Mouse (Mus musculus): Measurements from ENCODE around the gene Lgr4. TPM values are rescaled to one million over a fixed set of nuclear protein-coding genes. Genes with fewer than 3 reads are reported as not detected.

The Lgr4 gene
- polyA plus RNA-seq, 1 experiment from 2014 or later: 8.1 TPM

GRCm38 (mm10) chr2:109923945-109924344 lies 6.5 kb downstream of the Lgr4 start:
- no peaks in the 10 kb centered on the region for H3K36me3 ChIP-seq (replicated peaks)
- H3K4me3 ChIP-seq: no peak overlapping the region
- no peak overlapping the region for H3K9ac ChIP-seq
- 77% methylated on average over 3 of the region's 3 CpGs for WGBS
- no peak overlapping the region for H3K27ac ChIP-seq
- H3K27me3 ChIP-seq (replicated peaks): no peaks in the 10 kb centered on the region
- no peaks in the 10 kb centered on the region for H3K9me3 ChIP-seq
- no peak overlapping the region for H3K4me2 ChIP-seq
- ATAC-seq (replicated peaks): no peak
- H3K4me1 ChIP-seq: peaks cover 18% of the 10 kb centered on the region

GRCm38 (mm10) chr2:109926984-109927383 lies 9.5 kb downstream of the Lgr4 start:
- Histone ChIP-seq H3K4me2 (no peak overlapping the region), H3K27ac (no peak overlapping the region), H3K36me3 (replicated peaks) (no peaks in the 10 kb centered on the region), H3K9ac (no peak overlapping the region), H3K4me3 (no peak overlapping the region), H3K4me1 (no peaks in the 10 kb centered on the region), H3K9me3 (no peaks in the 10 kb centered on the region), H3K27me3 (replicated peaks) (no peaks in the 10 kb centered on the region)
- ATAC-seq (replicated peaks): no peak
- WGBS: 93% methylated on average over 4 of the region's 4 CpGs

- no peaks in the 10 kb centered on the region for H3K27me3 ChIP-seq (replicated peaks)
- no peaks in the 10 kb centered on the region; the same call in 1 of the 2 replicates for H3K4me1 ChIP-seq
- no peak overlapping the region for H3K4me3 ChIP-seq
- no peaks in the 10 kb centered on the region for H3K9me3 ChIP-seq
- H3K9ac ChIP-seq: no peak overlapping the region
- H3K36me3 ChIP-seq (replicated peaks): no peaks in the 10 kb centered on the region
- no peak overlapping the region for H3K4me2 ChIP-seq
- ATAC-seq (replicated peaks): no peak
- 93% methylated on average over 7 of the region's 7 CpGs for WGBS
- no peak overlapping the region for H3K27ac ChIP-seq
Observed at GRCm38 (mm10) chr2:109927446-109927845, 10.0 kb downstream of the Lgr4 start.

- no peaks in the 10 kb centered on the region for H3K36me3 ChIP-seq (replicated peaks)
- no peak overlapping the region for H3K4me3 ChIP-seq
- no peak overlapping the region for H3K4me2 ChIP-seq
- ATAC-seq (replicated peaks): no peak
- no peaks in the 10 kb centered on the region for H3K27me3 ChIP-seq (replicated peaks)
- H3K9me3 ChIP-seq: no peaks in the 10 kb centered on the region
- no peak overlapping the region for H3K9ac ChIP-seq
- H3K27ac ChIP-seq: no peak overlapping the region
- H3K4me1 ChIP-seq: no peaks in the 10 kb centered on the region; the same call in 1 of the 2 replicates
Observed at GRCm38 (mm10) chr2:109927876-109928275, 10.4 kb downstream of the Lgr4 start.

- Histone ChIP-seq H3K27ac (no peak overlapping the region), H3K4me3 (no peak overlapping the region), H3K36me3 (replicated peaks) (no peaks in the 10 kb centered on the region), H3K9me3 (no peaks in the 10 kb centered on the region), H3K4me2 (no peak overlapping the region), H3K4me1 (no peaks in the 10 kb centered on the region; the same call in 1 of the 2 replicates), H3K27me3 (replicated peaks) (no peaks in the 10 kb centered on the region), H3K9ac (no peak overlapping the region)
- 71% methylated on average over 4 of the region's 4 CpGs for WGBS
- ATAC-seq (replicated peaks): no peak
Observed at GRCm38 (mm10) chr2:109928791-109929190, 11.3 kb downstream of the Lgr4 start.

GRCm38 (mm10) chr2:109929256-109929655 lies 11.8 kb downstream of the Lgr4 start:
- H3K9ac ChIP-seq: no peak overlapping the region
- 76% methylated on average over 3 of the region's 3 CpGs for WGBS
- ATAC-seq (replicated peaks): no peak

GRCm38 (mm10) chr2:109930366-109930765 lies 12.9 kb downstream of the Lgr4 start:
- Histone ChIP-seq H3K27ac (no peak overlapping the region), H3K27me3 (replicated peaks) (no peaks in the 10 kb centered on the region), H3K4me2 (no peak overlapping the region), H3K36me3 (replicated peaks) (no peaks in the 10 kb centered on the region), H3K9me3 (no peaks in the 10 kb centered on the region), H3K4me3 (no peak overlapping the region), H3K9ac (no peak overlapping the region), H3K4me1 (no peaks in the 10 kb centered on the region; the same call in 1 of the 2 replicates)
- 96% methylated on average over 5 of the region's 5 CpGs for WGBS
- ATAC-seq (replicated peaks): no peak

More at GRCm38 (mm10) chr2:109929256-109929655, 11.8 kb downstream of the Lgr4 start:
- Histone ChIP-seq H3K27ac (no peak overlapping the region), H3K4me1 (no peaks in the 10 kb centered on the region; the same call in 1 of the 2 replicates), H3K27me3 (replicated peaks) (no peaks in the 10 kb centered on the region), H3K9me3 (no peaks in the 10 kb centered on the region), H3K36me3 (replicated peaks) (no peaks in the 10 kb centered on the region), H3K4me2 (no peak overlapping the region), H3K4me3 (no peak overlapping the region)

- no peak overlapping the region for H3K27ac ChIP-seq
- 95% methylated on average over 4 of the region's 4 CpGs for WGBS
- H3K4me1 ChIP-seq: no peaks in the 10 kb centered on the region; the same call in 1 of the 2 replicates
- no peaks in the 10 kb centered on the region for H3K36me3 ChIP-seq (replicated peaks)
- H3K27me3 ChIP-seq (replicated peaks): no peaks in the 10 kb centered on the region
- H3K9ac ChIP-seq: no peak overlapping the region
- no peak for ATAC-seq (replicated peaks)
- H3K4me3 ChIP-seq: no peak overlapping the region
- no peak overlapping the region for H3K4me2 ChIP-seq
- no peaks in the 10 kb centered on the region for H3K9me3 ChIP-seq
Observed at GRCm38 (mm10) chr2:109930771-109931170, 13.3 kb downstream of the Lgr4 start.

GRCm38 (mm10) chr2:109931978-109932780 lies 14.7 kb downstream of the Lgr4 start:
- Histone ChIP-seq H3K27ac (no peak overlapping the region), H3K4me2 (no peak overlapping the region), H3K4me1 (no peaks in the 10 kb centered on the region; the same call in 1 of the 2 replicates), H3K4me3 (no peak overlapping the region), H3K9me3 (no peaks in the 10 kb centered on the region), H3K36me3 (replicated peaks) (no peaks in the 10 kb centered on the region), H3K9ac (no peak overlapping the region), H3K27me3 (replicated peaks) (no peaks in the 10 kb centered on the region)
- ATAC-seq (replicated peaks): no peak
- 62% methylated on average over 13 of the region's 13 CpGs for whole genome bisulfite sequencing

- no peaks in the 10 kb centered on the region for H3K9me3 ChIP-seq
- 84% methylated on average over 3 of the region's 3 CpGs for WGBS
- no peaks in the 10 kb centered on the region for H3K36me3 ChIP-seq (replicated peaks)
- H3K4me1 ChIP-seq: no peaks in the 10 kb centered on the region; the same call in 1 of the 2 replicates
- no peak overlapping the region for H3K9ac ChIP-seq
- H3K27me3 ChIP-seq (replicated peaks): no peaks in the 10 kb centered on the region
- no peak overlapping the region for H3K4me3 ChIP-seq
- no peak; the same call in 1 of the 2 replicates for ATAC-seq (replicated peaks)
- no peak overlapping the region for H3K27ac ChIP-seq
- no peak overlapping the region for H3K4me2 ChIP-seq
Observed at GRCm38 (mm10) chr2:109933151-109933550, 15.7 kb downstream of the Lgr4 start.

- H3K36me3 ChIP-seq (replicated peaks): no peaks in the 10 kb centered on the region
- H3K9ac ChIP-seq: no peak overlapping the region
- no peaks in the 10 kb centered on the region for H3K27me3 ChIP-seq (replicated peaks)
- WGBS: 82% methylated on average over 4 of the region's 4 CpGs
- H3K27ac ChIP-seq: no peak overlapping the region
- no peak for ATAC-seq (replicated peaks)
- no peak overlapping the region for H3K4me3 ChIP-seq
- H3K4me1 ChIP-seq: no peaks in the 10 kb centered on the region; the same call in 1 of the 2 replicates
- H3K9me3 ChIP-seq: no peaks in the 10 kb centered on the region
- H3K4me2 ChIP-seq: no peak overlapping the region
Observed at GRCm38 (mm10) chr2:109934086-109934485, 16.6 kb downstream of the Lgr4 start.

GRCm38 (mm10) chr2:109935194-109935593 lies 17.7 kb downstream of the Lgr4 start:
- H3K4me3 ChIP-seq: no peak overlapping the region

More at GRCm38 (mm10) chr2:109935194-109935593, 17.7 kb downstream of the Lgr4 start:
- WGBS: 91% methylated on average over 3 of the region's 3 CpGs
- no peak overlapping the region for H3K9ac ChIP-seq
- no peaks in the 10 kb centered on the region for H3K36me3 ChIP-seq (replicated peaks)
- no peaks in the 10 kb centered on the region for H3K27me3 ChIP-seq (replicated peaks)
- no peaks in the 10 kb centered on the region for H3K9me3 ChIP-seq
- ATAC-seq (replicated peaks): no peak
- H3K4me2 ChIP-seq: no peak overlapping the region
- no peaks in the 10 kb centered on the region; the same call in 1 of the 2 replicates for H3K4me1 ChIP-seq
- H3K27ac ChIP-seq: no peak overlapping the region
